Mouse (Mus musculus): ENCODE results near the gene Rpl12.
"Not testable (repeated sequence)": the region's sequence is repeated elsewhere in the genome, so short reads cannot be mapped to it uniquely, and the experiment has no call there.

Rpl12 gene

DNA sequence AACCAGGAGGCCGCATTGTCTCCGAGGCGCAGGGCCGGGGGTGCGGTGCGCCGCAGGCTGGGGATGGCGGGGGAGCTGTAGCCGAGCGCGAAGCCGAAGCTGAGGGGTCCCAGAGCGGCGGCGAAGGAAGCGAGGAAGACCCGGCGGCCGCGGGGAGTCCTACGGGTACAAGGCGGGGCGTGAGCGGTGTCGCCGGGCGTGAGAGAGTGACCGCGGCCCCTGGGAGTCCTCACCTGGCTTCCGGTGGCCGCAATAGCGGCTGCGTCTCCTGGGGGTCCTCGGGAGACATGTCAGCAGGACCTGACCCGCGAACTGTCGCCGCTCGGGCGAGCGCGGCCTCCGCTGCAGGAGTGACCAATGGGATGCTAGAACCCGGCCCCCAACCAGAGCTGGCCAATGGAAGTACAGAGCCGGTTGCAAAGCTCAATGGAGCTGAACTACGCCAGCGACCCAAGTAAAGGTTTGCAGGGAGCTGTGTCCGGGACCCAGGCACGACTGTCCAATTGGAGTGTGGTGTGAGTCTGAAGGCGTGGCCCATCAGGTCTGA lies 20.4 kb downstream of the Rpl12 start, which contains the start of gene Slc2a8:
Gene Slc2a8 (minus strand): TSS at position 359 of the 547 bp plus-strand sequence.
- DNase-seq (ENCODE audit: low spot score in 2 of 2) = peak; percentile 69 to 74

DNA sequence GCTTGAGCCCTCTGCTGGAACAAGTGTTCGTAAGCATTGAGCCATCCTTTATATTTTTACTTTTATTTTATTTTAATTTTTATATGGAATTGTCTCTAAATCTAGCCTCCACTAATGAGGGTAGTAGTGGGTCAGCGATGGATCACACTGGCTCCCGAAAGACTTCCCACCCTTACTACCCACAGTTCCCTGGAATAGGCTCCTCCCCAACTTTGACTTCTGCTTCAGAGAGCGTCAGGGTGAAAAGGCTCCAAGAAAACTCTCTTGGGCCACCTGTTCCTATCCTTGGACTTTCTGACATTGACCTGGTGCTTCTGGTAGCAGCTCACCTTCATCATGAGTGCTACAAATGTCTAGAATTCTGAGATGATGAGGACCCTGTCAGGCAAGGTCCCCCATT lies 21.3 kb downstream of the Rpl12 start:
- DNase-seq (ENCODE audit: low spot score in 2 of 2) = no peak

DNA sequence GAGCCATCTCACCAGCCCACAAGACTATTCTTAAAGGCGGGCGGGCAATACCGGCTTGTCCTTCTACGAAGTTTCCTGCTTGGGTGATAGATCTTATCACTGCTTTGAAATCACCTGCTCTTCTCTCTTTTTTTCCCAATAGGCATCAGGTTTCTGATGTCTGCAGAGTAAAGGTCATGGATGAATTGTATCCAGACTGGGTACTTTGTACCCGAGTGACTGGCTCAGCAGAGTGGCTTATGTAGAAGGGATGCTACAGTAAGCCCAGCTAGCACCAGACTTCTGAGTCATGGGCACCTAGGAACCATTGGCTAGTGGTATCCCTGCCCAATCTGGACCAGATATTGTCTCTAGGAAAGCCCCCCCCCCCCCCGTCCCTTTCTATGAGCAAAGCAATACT lies 22.3 kb downstream of the Rpl12 start:
- no peak for DNase-seq (ENCODE audit: low spot score in 2 of 2)

DNA sequence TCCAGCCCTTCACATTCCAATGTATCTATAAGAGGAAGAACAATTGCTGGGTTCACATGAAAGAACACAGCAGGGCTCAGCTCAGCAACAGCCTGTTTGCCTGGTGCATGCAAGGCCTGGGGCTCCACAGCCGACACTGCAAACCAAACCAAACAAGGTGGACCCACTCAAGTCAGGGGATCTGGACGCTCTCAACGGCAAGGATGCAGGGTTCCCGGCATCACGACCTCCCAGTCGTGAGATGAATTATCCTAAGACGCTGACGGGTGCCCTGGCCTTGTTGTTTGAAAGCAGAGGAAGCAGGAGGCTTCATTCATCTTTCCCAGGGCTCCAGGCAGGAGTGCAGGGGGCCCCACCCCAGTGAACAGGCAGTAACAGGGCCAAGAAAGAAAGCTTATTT lies 24.5 kb downstream of the Rpl12 start:
- DNase-seq (ENCODE audit: low spot score in 2 of 2) = no peak

DNA sequence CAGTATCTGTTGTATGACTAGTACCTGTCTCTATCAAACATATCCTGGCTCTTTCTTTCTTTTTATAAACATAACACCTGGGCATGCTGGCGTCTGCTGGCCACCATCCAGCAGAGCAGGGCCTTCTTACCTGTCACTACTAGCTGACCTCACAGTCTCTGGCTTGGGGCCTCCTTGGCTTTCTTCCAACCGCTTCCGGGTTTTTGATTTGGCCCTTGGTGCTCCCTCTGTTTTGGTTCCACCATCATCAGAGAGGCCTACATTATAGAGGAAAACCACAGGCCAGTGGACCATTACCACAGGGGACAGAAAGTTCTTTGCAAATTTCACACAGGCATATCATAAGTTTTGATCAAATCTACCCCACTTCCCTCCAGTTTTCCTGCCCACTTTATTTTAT lies 28.0 kb downstream of the Rpl12 start:
- DNase-seq (ENCODE audit: low spot score in 2 of 2) = no peak

DNA sequence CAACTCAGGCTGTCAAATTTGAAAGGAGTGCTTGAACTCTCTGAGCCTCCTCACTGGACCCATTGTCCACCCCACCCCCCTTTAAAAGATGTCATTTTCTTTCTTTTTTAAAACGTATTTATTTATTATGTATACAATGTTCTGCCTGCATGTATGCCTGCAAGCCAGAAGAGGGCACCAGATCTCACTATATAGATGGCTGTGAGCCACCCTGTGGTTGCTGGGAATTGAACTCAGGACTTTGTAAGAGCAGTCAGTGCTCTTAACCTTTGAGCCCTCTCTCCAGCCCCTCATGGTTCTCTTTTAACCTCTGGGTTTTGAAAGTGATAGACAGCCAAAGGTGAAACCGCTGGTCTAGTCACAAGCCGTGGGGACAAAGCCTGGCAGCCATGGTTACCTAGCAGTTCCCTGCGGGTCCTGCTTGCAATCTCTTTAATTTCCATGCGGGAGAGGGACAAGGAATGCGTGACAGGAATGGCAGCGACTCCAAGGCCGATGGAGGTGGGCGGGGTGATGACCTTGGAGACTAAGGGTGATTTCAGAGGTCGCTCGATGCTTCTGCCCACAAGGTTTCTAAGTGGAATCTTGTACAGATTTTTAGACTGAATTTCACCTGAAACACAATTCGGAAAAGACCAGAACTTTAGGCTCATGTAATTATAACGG lies 28.9 kb downstream of the Rpl12 start:
- no peak for DNase-seq (ENCODE audit: low spot score in 2 of 2)

DNA sequence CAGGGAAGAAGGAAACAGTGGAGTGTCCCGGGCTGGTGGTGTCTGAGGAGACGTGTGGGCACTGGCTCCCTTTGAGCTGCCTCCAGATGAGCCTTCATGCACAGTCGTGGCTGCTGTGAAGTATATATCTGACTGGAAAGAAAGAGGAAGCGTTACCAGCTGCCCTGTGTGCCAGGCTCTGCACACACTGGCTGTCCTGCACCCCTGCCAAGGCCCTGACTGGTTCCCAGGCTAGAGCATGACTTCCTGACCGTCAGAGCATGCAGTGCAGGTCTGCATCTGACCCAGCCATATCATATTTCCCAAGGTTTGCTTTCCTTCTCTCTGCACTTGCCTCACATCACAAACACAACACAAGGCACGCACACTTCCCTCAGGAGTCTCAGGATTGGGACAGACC lies 30.8 kb downstream of the Rpl12 start:
- no peak for DNase-seq (ENCODE audit: low spot score in 2 of 2)

DNA sequence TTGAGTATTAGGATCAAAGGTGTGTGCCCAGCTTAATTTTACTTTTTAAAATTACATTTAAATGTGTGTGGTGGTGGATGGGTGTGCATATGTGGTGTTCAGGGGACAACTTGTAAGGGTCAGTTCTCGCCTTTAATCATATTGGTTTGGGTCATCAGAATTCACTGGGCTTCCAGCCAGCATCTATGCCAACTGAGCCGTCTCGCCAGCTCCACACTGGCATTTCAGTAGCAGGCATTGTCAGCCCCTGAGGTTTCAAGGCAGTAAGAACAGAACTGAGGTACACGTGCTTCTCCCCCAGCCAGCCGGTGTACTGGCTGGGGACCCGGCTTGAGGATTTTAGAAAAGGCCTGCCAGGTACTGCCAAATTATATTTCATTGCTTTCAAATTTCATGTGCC lies 35.7 kb downstream of the Rpl12 start:
- no peak for DNase-seq (ENCODE audit: low spot score in 2 of 2)

DNA sequence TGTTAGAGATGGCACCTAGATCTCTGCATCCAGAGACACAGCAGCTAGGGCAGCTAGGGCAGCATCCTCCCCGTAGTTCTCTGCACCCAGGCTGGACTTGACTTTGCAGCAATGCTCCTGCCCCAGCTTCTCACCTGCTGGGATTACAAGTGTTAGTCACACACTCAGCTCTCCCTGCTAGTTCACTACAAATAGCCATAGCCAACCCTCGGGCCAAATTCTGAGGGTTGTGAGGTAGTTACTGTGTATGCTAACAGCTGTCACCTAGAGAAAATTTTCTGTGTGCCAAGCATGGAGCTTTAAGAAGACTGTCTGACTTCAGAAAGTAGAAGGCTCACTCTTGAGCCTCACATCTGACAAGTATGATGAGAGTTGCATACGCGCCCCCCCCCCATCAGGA lies 36.4 kb downstream of the Rpl12 start:
- no peak for DNase-seq (ENCODE audit: low spot score in 2 of 2)

DNA sequence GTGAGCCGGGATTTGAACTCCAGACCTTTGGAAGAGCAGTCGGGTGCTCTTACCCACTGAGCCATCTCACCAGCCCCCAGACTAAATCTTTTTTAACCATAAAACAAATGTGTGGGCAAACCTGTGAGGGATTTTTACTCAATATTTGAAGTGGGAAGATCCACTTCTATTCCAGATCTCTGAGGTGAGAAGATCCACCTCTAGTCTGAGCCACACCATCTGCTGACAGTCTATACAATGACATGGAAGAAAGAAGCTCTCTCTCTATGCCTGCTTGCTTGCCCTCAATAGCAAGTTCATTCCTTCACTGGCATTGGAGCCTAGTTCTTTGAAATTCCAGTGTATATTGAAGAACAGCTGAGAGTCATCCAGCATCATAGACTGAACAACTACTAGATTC lies 38.4 kb downstream of the Rpl12 start:
- DNase-seq (ENCODE audit: low spot score in 2 of 2) = no peak

DNA sequence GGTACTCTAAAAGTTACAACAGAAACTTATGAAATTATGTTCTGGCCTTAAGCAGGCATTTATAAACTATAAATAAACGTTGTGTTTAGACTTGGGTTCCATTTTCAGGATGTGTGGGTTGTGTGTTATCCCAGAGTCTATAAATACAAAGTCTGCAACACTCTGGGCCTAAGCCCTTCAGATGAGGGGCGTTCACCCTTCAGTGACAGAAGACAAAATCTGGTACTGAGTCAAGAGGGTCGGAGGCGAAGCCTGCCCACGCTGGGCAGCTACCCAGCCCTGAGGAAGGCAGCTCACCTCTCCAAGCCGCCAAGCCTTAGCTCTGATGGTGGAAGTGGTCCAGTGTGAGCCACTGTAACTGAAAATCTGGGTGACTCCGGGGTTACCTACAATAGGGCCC lies 40.8 kb downstream of the Rpl12 start:
- no peak for DNase-seq (ENCODE audit: low spot score in 2 of 2)

DNA sequence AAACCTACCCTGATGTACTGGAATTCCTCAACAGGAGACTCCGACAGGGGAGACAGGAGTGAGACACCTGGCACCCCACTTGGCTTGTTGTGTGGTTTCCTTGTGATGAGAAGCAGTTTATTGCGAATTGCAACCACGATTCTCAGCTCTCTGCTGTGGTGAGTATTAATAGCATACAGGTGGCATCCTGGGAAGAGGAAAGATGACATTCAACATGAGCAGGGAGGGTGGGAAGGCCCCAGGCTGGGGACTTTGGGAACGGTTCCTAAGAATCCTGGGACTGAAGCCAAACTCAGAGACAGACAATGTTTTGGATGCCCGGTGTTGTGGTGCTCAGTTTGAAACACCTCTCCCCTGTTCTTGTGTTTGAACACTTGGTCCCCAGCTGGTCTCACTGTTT lies 43.7 kb downstream of the Rpl12 start:
- no peak for DNase-seq (ENCODE audit: low spot score in 2 of 2)

DNA sequence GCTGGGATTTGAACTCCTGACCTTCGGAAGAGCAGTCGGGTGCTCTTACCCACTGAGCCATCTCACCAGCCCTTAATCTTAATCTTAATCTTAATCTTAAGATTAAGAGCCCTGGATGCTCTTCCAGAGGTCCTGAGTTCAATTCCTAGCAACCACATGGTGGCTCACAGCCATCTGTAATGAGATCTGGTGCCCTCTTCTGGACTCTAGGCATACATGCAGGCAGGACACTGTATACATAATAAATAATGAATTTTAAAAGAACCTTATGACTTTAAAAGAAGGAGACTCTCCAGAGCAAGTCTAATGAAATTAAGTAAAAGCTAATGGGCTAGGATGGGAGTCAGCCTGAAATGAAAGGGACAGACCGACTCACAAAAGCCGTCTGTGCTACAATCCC lies 47.7 kb downstream of the Rpl12 start:
- DNase-seq (ENCODE audit: low spot score in 2 of 2) = not testable (repeated sequence)

DNA sequence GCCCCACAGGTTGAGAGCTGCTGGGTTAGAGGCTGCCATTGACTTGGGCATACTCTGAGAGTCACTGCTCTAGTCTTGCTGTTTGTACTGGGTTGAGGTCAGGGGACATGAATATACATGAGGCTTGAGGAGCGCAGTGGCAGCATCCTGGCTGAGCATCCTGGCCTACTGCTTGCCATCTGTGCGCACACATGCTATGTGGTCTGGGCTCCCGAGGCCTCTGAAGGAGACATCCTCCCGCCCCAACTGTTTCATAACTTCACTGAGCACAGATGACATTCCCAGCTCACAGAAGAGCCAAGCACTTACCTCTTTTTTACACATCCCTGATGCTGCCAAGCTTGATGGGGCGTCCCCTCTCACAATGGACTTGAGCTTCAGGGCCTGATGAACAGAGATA lies 53.5 kb downstream of the Rpl12 start:
- DNase-seq (ENCODE audit: low spot score in 2 of 2) = no peak
